Comparison of ENCODE assay signal across 8 mouse cellular contexts in the genomic region with DNA sequence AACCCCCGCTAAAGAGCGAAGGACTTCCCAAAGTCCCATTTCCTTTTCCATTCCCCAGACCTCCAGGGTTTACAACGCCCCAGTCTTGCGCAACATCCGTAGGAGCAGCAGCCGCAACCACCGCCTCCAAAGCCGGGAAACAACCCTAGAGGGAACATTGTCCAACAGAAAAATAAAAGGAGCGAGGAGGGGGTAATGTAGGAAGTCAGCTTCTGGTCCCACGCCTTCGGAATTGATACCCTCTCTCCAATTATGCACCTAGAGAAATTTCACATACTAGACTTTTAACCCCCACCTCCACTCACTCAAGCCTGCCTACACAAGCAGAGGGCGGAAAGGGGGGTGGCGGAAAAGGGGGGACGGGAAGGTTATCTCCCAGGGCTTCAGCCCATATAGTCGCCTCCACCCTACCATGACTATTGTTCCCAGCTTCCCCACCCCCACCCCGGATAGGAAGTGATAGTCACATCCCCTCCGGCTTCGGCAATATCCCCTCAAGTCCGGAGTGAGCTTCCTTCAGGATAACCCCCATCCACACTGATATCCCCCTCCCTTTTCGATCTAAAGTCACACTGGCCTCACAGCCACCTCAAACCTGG. TPM values are rescaled to one million over a fixed set of nuclear protein-coding genes. Genes with fewer than 3 reads are reported as not detected.
A peak's percentile ranks its signal among the peaks of the same experiment; 100 is the strongest.
DNase-seq lines count a peak whose midpoint lies in the region; ATAC-seq and TF ChIP-seq lines count a peak whose summit lies in the region.

No protein-coding gene starts in this region.

- intact Hi-C loops in heart, postnatal 36 days (cut with DNase I): loop anchor here (1.0 to 5.0 kb wide), 7 partner anchors 48 to 198 kb away; a partner anchor contains a TSS

- DNase-seq in Muller cell, postnatal 12 days (ENCODE audit: inconsistent ontology term): peak; percentile 81
- peak; percentile 60 to 61 for DNase-seq in cerebellum, adult 2 months
- peak; percentile 80 to 84 for DNase-seq in heart, postnatal 36 days
- peak; percentile 39 to 66 for DNase-seq in layer of hippocampus, adult 18-20 months (ENCODE audit: low spot score in 2 of 2)
- peak; percentile 55 for DNase-seq in ovary, postnatal 10 days (ENCODE audit: low spot score)
- DNase-seq in thymus, postnatal 14 days: peak; percentile 50

- peaks cover 3% of the 10 kb centered on the region; the same call in 1 of the 2 replicates for H3K4me1 ChIP-seq in cerebellum, adult 2 months (ENCODE audit: control insufficient read depth, insufficient read depth, low read length)
- H3K4me1 ChIP-seq in forebrain, embryonic 16.5 days (replicated peaks; ENCODE audit: control insufficient read depth, insufficient read depth, low read length): peaks cover 12% of the 10 kb centered on the region
- H3K4me1 ChIP-seq in lung, embryonic 15.5 days: peaks cover 29% of the 10 kb centered on the region

- no peak for TF ChIP-seq POLR2A in cerebellum, adult 2 months (IDR thresholded peaks at IDR 0.05; ENCODE audit: borderline replicate concordance, insufficient read depth, low read length)

- H3K9me3 ChIP-seq in forebrain, embryonic 16.5 days (ENCODE audit: control insufficient read depth, low read length): no peaks in the 10 kb centered on the region
- no peaks in the 10 kb centered on the region for H3K9me3 ChIP-seq in lung, embryonic 15.5 days

- H3K36me3 ChIP-seq in forebrain, embryonic 16.5 days (ENCODE audit: control insufficient read depth, insufficient read depth): no peaks in the 10 kb centered on the region
- no peaks in the 10 kb centered on the region for H3K36me3 ChIP-seq in lung, embryonic 15.5 days

- peak overlapping the region; percentile 67 for H3K27ac ChIP-seq in cerebellum, adult 2 months (ENCODE audit: insufficient read depth, low read length)
- peak overlapping the region; percentile 99 for H3K27ac ChIP-seq in forebrain, embryonic 16.5 days (ENCODE audit: low read length)
- peak overlapping the region; percentile 99 for H3K27ac ChIP-seq in lung, embryonic 15.5 days

- under 1% methylated on average over 20 of the region's 20 CpGs for WGBS in cerebellum, adult 2 months
- under 1% methylated on average over 19 of the region's 20 CpGs for WGBS in forebrain, embryonic 16.5 days
- under 1% methylated on average over 20 of the region's 20 CpGs for WGBS in lung, embryonic 15.5 days

- no peak for TF ChIP-seq CTCF in cerebellum, adult 2 months (IDR thresholded peaks at IDR 0.05; ENCODE audit: borderline replicate concordance, insufficient read depth, low read depth, low read length)

- ATAC-seq in forebrain, embryonic 16.5 days: peak; percentile 1; the same call in 1 of the 2 replicates
- peak; percentile 9; the same call in 1 of the 2 replicates for ATAC-seq in lung, embryonic 15.5 days (ENCODE audit: borderline replicate concordance, extremely low read depth, low FRiP score, low TSS enrichment)

- no peaks in the 10 kb centered on the region for H3K27me3 ChIP-seq in cerebellum, adult 2 months (ENCODE audit: control insufficient read depth, insufficient read depth, low read length)
- H3K27me3 ChIP-seq in forebrain, embryonic 16.5 days (replicated peaks; ENCODE audit: control insufficient read depth, insufficient read depth, low read length): no peaks in the 10 kb centered on the region
- no peaks in the 10 kb centered on the region for H3K27me3 ChIP-seq in lung, embryonic 15.5 days

- H3K9ac ChIP-seq in forebrain, embryonic 16.5 days (replicated peaks; ENCODE audit: low read depth, low read length): peak overlapping the region; percentile 88
- H3K9ac ChIP-seq in lung, embryonic 15.5 days: peak overlapping the region; percentile 99

- H3K4me3 ChIP-seq in cerebellum, adult 2 months (replicated peaks; ENCODE audit: insufficient read depth, low read depth, low read length): peak overlapping the region; percentile 83
- H3K4me3 ChIP-seq in forebrain, embryonic 16.5 days (replicated peaks; ENCODE audit: low read length): peak overlapping the region; percentile 55
- peak overlapping the region; percentile 99 for H3K4me3 ChIP-seq in lung, embryonic 15.5 days

- peak overlapping the region; percentile 56 for H3K4me2 ChIP-seq in forebrain, embryonic 16.5 days (ENCODE audit: low read length)
- H3K4me2 ChIP-seq in lung, embryonic 15.5 days: peak overlapping the region; percentile 55

RNA-seq across cellular contexts. Expression of a gene that starts 1.1 kb away (rescaled TPM):
- 48.5 and 52.1 TPM in 2 replicates for polyA plus RNA-seq in cerebellum, adult 2 months (2012; rRNA removed)
- polyA plus RNA-seq in forebrain, embryonic 16.5 days (2015; fragmentation: Nextera tagmentation; extraction: Ambion mirVana): 33.9 and 34.4 TPM in 2 replicates
- 10 to 100 TPM; 31.3 to 33.2 TPM for total RNA-seq in heart, postnatal 36 days (2021)
- total RNA-seq in layer of hippocampus, adult 18-20 months (2021): 10 to 100 TPM; 33.0 to 36.7 TPM
- 24.3 and 27.5 TPM in 2 replicates for polyA plus RNA-seq in lung, embryonic 15.5 days (2015; fragmentation: Nextera tagmentation; extraction: Ambion mirVana)

Comparison
In these comparisons a context has a peak if more than half of its experiments do, and no peak if none do; other contexts are left out.
1. Peak in every context shown above with its lines: DNase-seq, ATAC-seq, H3K4me3 ChIP-seq and H3K27ac ChIP-seq.